Mouse (Mus musculus) myocyte (in vitro differentiated cells): ENCODE measurements at regions not wholly inside any gene's neighbourhood (a gene's known extent, or its start where the extent isn't known, plus 50 kb on each side); places are given as distances from the start of the nearest gene placed in this dataset.

Experiments
- H3K27me3 ChIP-seq: one replicate; pipeline ENCODE4 v1.6.1; 2011; ENCODE audit not compliant: control insufficient read depth, insufficient read depth, insufficient read length
- H3K36me3 ChIP-seq: one replicate; pipeline ENCODE4 v1.6.1; 2011; ENCODE audit not compliant: control insufficient read depth, insufficient read depth
- H3K4me2 ChIP-seq: one replicate; pipeline ENCODE4 v1.6.1; 2011; ENCODE audit warnings: low read depth, control low read depth
- H3K4me3 ChIP-seq: one replicate; pipeline ENCODE4 v1.5.1; 2011; ENCODE audit warnings: mild to moderate bottlenecking, control low read depth, moderate library complexity
- H3K79me2 ChIP-seq: one replicate; pipeline ENCODE4 v1.6.1; 2011; ENCODE audit not compliant: control insufficient read depth, insufficient read depth
- H3ac ChIP-seq: one replicate; pipeline ENCODE4 v1.6.1; 2011; ENCODE audit not compliant: control insufficient read depth, insufficient read length
- CEBPB ChIP-seq: IDR thresholded peaks from 2 replicates; pipeline ENCODE4 v1.6.1; 2011; ENCODE audit warnings: mild to moderate bottlenecking, moderate library complexity; ENCODE audit not compliant: poor library complexity, insufficient read depth, severe bottlenecking
- E2F4 ChIP-seq: IDR thresholded peaks from one replicate; pipeline ENCODE4 v1.6.1; 2011; ENCODE audit warnings: mild to moderate bottlenecking, control low read depth, moderate library complexity; ENCODE audit not compliant: insufficient read depth
- MAX ChIP-seq: IDR thresholded peaks from one replicate; pipeline ENCODE4 v1.6.1; 2011; ENCODE audit warnings: low read depth, mild to moderate bottlenecking, control low read depth
- MYOD1 ChIP-seq, 3 experiments: IDR thresholded peaks; one replicate each; pipeline ENCODE4 v1.6.1; 2011; ENCODE audit warnings: control low read depth in 2 of 3, low read depth in 2 of 3, mild to moderate bottlenecking in 2 of 3, moderate library complexity in 1 of 3; ENCODE audit not compliant: insufficient read length in 2 of 3, control insufficient read depth in 1 of 3
- MYOG ChIP-seq, 3 experiments: IDR thresholded peaks; one replicate each; pipeline ENCODE4 v1.6.1; 2011; ENCODE audit warnings: control low read depth in 2 of 3, low read depth in 2 of 3, mild to moderate bottlenecking in 2 of 3; ENCODE audit not compliant: insufficient read length in 2 of 3, control insufficient read depth in 1 of 3, insufficient read depth in 1 of 3
- POLR2A ChIP-seq: IDR thresholded peaks from one replicate; pipeline ENCODE4 v1.6.1; 2011; ENCODE audit warnings: low read depth, mild to moderate bottlenecking, control low read depth, moderate library complexity; ENCODE audit not compliant: insufficient read length
- POLR2AphosphoS2 ChIP-seq: IDR thresholded peaks from one replicate; pipeline ENCODE4 v1.6.1; 2011; ENCODE audit warnings: low read depth, control low read depth; ENCODE audit not compliant: insufficient read length
- REST ChIP-seq: IDR thresholded peaks from one replicate; pipeline ENCODE4 v1.6.1; 2011; ENCODE audit warnings: mild to moderate bottlenecking, control low read depth, moderate library complexity; ENCODE audit not compliant: insufficient read depth, insufficient read length
- SRF ChIP-seq: IDR thresholded peaks from one replicate; pipeline ENCODE4 v1.6.1; 2011; ENCODE audit warnings: low read depth; ENCODE audit not compliant: control insufficient read depth, insufficient read length
- TCF12 ChIP-seq: IDR thresholded peaks from one replicate; pipeline ENCODE4 v1.6.1; 2011; ENCODE audit warnings: mild to moderate bottlenecking, control low read depth; ENCODE audit not compliant: poor library complexity, insufficient read depth, severe bottlenecking
- TCF3 ChIP-seq: IDR thresholded peaks from one replicate; pipeline ENCODE4 v1.6.1; 2011; ENCODE audit warnings: low read depth, control low read depth; ENCODE audit not compliant: insufficient read length
- USF1 ChIP-seq: IDR thresholded peaks from one replicate; pipeline ENCODE4 v1.6.1; 2011; ENCODE audit warnings: low read depth, mild to moderate bottlenecking, control low read depth, moderate library complexity

- H3K36me3 ChIP-seq: no peaks in the 10 kb centered on the region
- no peak overlapping the region for H3ac ChIP-seq
- no peaks in the 10 kb centered on the region for H3K27me3 ChIP-seq
- no peak overlapping the region for H3K4me2 ChIP-seq
- TF ChIP-seq SRF: no peak
- no peak for TF ChIP-seq MYOD1 (IDR thresholded peaks at IDR 0.05; ENCODE audit: control insufficient read depth in 1 of 3, insufficient read length in 2 of 3, low read depth in 2 of 3)
- no peak for TF ChIP-seq TCF12
- no peak for TF ChIP-seq CEBPB
- H3K4me3 ChIP-seq: no peak overlapping the region
- H3K79me2 ChIP-seq: no peaks in the 10 kb centered on the region
Observed at GRCm38 (mm10) chr4:54162308-54162707, 336.5 kb downstream of the Tmem38b start.

GRCm38 (mm10) chr4:54170202-54170931 is 344.5 kb downstream of the Tmem38b start:
- Histone ChIP-seq H3K79me2 (no peaks in the 10 kb centered on the region), H3K4me3 (no peak overlapping the region), H3K4me2 (no peak overlapping the region), H3ac (no peak overlapping the region), H3K27me3 (no peaks in the 10 kb centered on the region), H3K36me3 (no peaks in the 10 kb centered on the region)
- no peak for TF ChIP-seq POLR2A
- TF ChIP-seq USF1: no peak
- TF ChIP-seq MAX: no peak
- no peak for TF ChIP-seq CEBPB
- no peak for TF ChIP-seq E2F4
- no peak for TF ChIP-seq TCF3
- no peak for TF ChIP-seq REST
- TF ChIP-seq SRF: no peak
- TF ChIP-seq MYOG (IDR thresholded peaks at IDR 0.05; ENCODE audit: control insufficient read depth in 1 of 3, insufficient read depth in 1 of 3, insufficient read length in 2 of 3, low read depth in 2 of 3): no peak
- no peak for TF ChIP-seq POLR2AphosphoS2
- no peak for TF ChIP-seq TCF12
- no peak for TF ChIP-seq MYOD1 (IDR thresholded peaks at IDR 0.05; ENCODE audit: control insufficient read depth in 1 of 3, insufficient read length in 2 of 3, low read depth in 2 of 3)

GRCm38 (mm10) chr4:54184213-54184612 is 358.4 kb downstream of the Tmem38b start:
- no peaks in the 10 kb centered on the region for H3K36me3 ChIP-seq
- no peaks in the 10 kb centered on the region for H3K79me2 ChIP-seq
- TF ChIP-seq POLR2AphosphoS2: no peak
- no peak for TF ChIP-seq CEBPB
- no peak for TF ChIP-seq SRF
- no peak for TF ChIP-seq USF1
- no peak for TF ChIP-seq TCF12
- no peak for TF ChIP-seq POLR2A
- no peak for TF ChIP-seq TCF3
- no peak for TF ChIP-seq E2F4
- TF ChIP-seq REST: no peak
- no peak overlapping the region for H3K4me3 ChIP-seq
- H3K27me3 ChIP-seq: no peaks in the 10 kb centered on the region
- no peak overlapping the region for H3ac ChIP-seq
- no peak overlapping the region for H3K4me2 ChIP-seq

GRCm38 (mm10) chr4:54195734-54196133 is 369.9 kb downstream of the Tmem38b start:
- Histone ChIP-seq H3K4me3 (no peak overlapping the region), H3K4me2 (no peak overlapping the region), H3K36me3 (no peaks in the 10 kb centered on the region), H3K79me2 (no peaks in the 10 kb centered on the region), H3K27me3 (no peaks in the 10 kb centered on the region), H3ac (no peak overlapping the region)
- TF ChIP-seq REST (no peak), E2F4 (no peak), MYOG (IDR thresholded peaks at IDR 0.05; ENCODE audit: control insufficient read depth in 1 of 3, insufficient read depth in 1 of 3, insufficient read length in 2 of 3, low read depth in 2 of 3) (no peak), MYOD1 (IDR thresholded peaks at IDR 0.05; ENCODE audit: control insufficient read depth in 1 of 3, insufficient read length in 2 of 3, low read depth in 2 of 3) (no peak), CEBPB (no peak), TCF12 (no peak), POLR2AphosphoS2 (no peak), POLR2A (no peak), USF1 (no peak), TCF3 (no peak), MAX (no peak), SRF (no peak)

GRCm38 (mm10) chr4:54202440-54202839 is 376.6 kb downstream of the Tmem38b start:
- Histone ChIP-seq H3K4me3 (no peak overlapping the region), H3ac (no peak overlapping the region), H3K27me3 (no peaks in the 10 kb centered on the region), H3K4me2 (no peak overlapping the region), H3K36me3 (no peaks in the 10 kb centered on the region), H3K79me2 (no peaks in the 10 kb centered on the region)
- no peak for TF ChIP-seq CEBPB
- no peak for TF ChIP-seq MYOG (IDR thresholded peaks at IDR 0.05; ENCODE audit: control insufficient read depth in 1 of 3, insufficient read depth in 1 of 3, insufficient read length in 2 of 3, low read depth in 2 of 3)
- no peak for TF ChIP-seq E2F4
- TF ChIP-seq POLR2AphosphoS2: no peak
- TF ChIP-seq MYOD1 (IDR thresholded peaks at IDR 0.05; ENCODE audit: control insufficient read depth in 1 of 3, insufficient read length in 2 of 3, low read depth in 2 of 3): no peak
- TF ChIP-seq TCF12: no peak
- no peak for TF ChIP-seq SRF
- no peak for TF ChIP-seq POLR2A
- TF ChIP-seq TCF3: no peak
- TF ChIP-seq REST: no peak
- no peak for TF ChIP-seq MAX
- no peak for TF ChIP-seq USF1
